Comparison of ENCODE assay signal across 9 mouse cellular contexts in genomic region chr3:61361338-61361737, GRCm38 (mm10). TPM values are rescaled to one million over a fixed set of nuclear protein-coding genes. Genes with fewer than 3 reads are reported as not detected.
DNase-seq lines count a peak whose midpoint lies in the region; ATAC-seq lines count a peak whose summit lies in the region.
"Had no signal": no experiment of that assay in that cellular context is flagged by ENCODE, and none has a peak within 500 bp of the region (broad histone marks: within the 10 kb centered on the region; RNA-seq: fewer than 3 reads in every experiment).

Gene Rap2b (plus strand): TSS chr3:61361638.

- no peak for DNase-seq in heart, embryonic 10.5 days (ENCODE audit: low spot score)
- DNase-seq in heart, postnatal 25 days (ENCODE audit: low spot score), result no peak
- no peak for DNase-seq in neural tube, embryonic 11.5 days (ENCODE audit: low spot score)
- DNase-seq in neural tube, embryonic 10.5 days (ENCODE audit: extremely low spot score, low spot score), result no peak
- DNase-seq in left cerebral cortex, postnatal 10 days (ENCODE audit: extremely low spot score in 1 of 2, low spot score in 2 of 2), result no peak
- no peak for DNase-seq in kidney, postnatal 25 days
- DNase-seq in right cerebral cortex, postnatal 25 days, result no peak
- DNase-seq: right cerebral cortex, adult 18-20 months had no signal

- no peak within 1 kb of the TSS for H3K4me3 ChIP-seq in heart, embryonic 10.5 days
- no peak within 1 kb of the TSS for H3K4me3 ChIP-seq in neural tube, embryonic 11.5 days (ENCODE audit: low read depth, low read length)
- no peak within 1 kb of the TSS for H3K4me3 ChIP-seq in neural tube, embryonic 15.5 days (replicated peaks)

- intact Hi-C loops in heart, postnatal 25 days (cut with DNase I), result loop anchor here (10.0 kb wide), 1 partner anchor 1143 kb away; the partner anchor contains the start of gene Dhx36
- intact Hi-C loops in left cerebral cortex, postnatal 10 days (cut with DNase I), result loop anchor here (5.0 to 10.0 kb wide), 4 partner anchors 84 to 831 kb away; no protein-coding TSS in a partner anchor

- no peaks in the 10 kb centered on the region for H3K27me3 ChIP-seq in heart, embryonic 10.5 days (ENCODE audit: insufficient read depth, poor library complexity, severe bottlenecking)
- H3K27me3 ChIP-seq in neural tube, embryonic 11.5 days (ENCODE audit: control insufficient read depth, insufficient read depth, low read length), result no peaks in the 10 kb centered on the region
- H3K27me3 ChIP-seq in neural tube, embryonic 15.5 days (replicated peaks), result no peaks in the 10 kb centered on the region

- 85% methylated on average over 1 of the region's 1 CpGs for WGBS in heart, embryonic 10.5 days
- WGBS in neural tube, embryonic 11.5 days, result 85% methylated on average over 1 of the region's 1 CpGs
- 92% methylated on average over 1 of the region's 1 CpGs for WGBS in neural tube, embryonic 15.5 days

- H3K36me3 ChIP-seq in heart, embryonic 10.5 days, result no peaks in the 10 kb centered on the region
- no peaks in the 10 kb centered on the region for H3K36me3 ChIP-seq in neural tube, embryonic 11.5 days (ENCODE audit: control insufficient read depth, insufficient read depth, low read length)
- no peaks in the 10 kb centered on the region for H3K36me3 ChIP-seq in neural tube, embryonic 15.5 days

- H3K9ac ChIP-seq in neural tube, embryonic 11.5 days (ENCODE audit: low read length), result no peak within 1 kb of the TSS
- no peak within 1 kb of the TSS for H3K9ac ChIP-seq in neural tube, embryonic 15.5 days (replicated peaks)

- H3K9me3 ChIP-seq in heart, embryonic 10.5 days, result no peaks in the 10 kb centered on the region
- no peaks in the 10 kb centered on the region for H3K9me3 ChIP-seq in neural tube, embryonic 11.5 days (ENCODE audit: control insufficient read depth, low read length)
- no peaks in the 10 kb centered on the region for H3K9me3 ChIP-seq in neural tube, embryonic 15.5 days (replicated peaks)

- no peak within 1 kb of the TSS for H3K4me2 ChIP-seq in neural tube, embryonic 11.5 days (ENCODE audit: low read depth)
- H3K4me2 ChIP-seq in neural tube, embryonic 15.5 days, result peak within 1 kb of the TSS; percentile 96

- ATAC-seq in neural tube, embryonic 11.5 days (ENCODE audit: insufficient read depth, low FRiP score, low TSS enrichment), result no peak
- no peak for ATAC-seq in neural tube, embryonic 15.5 days (ENCODE audit: low FRiP score)

- H3K27ac ChIP-seq in heart, embryonic 10.5 days, result peak within 1 kb of the TSS; percentile 93; the same call in 1 of the 2 replicates
- no peak within 1 kb of the TSS for H3K27ac ChIP-seq in neural tube, embryonic 11.5 days (ENCODE audit: low read depth, low read length)
- H3K27ac ChIP-seq in neural tube, embryonic 15.5 days (replicated peaks), result no peak within 1 kb of the TSS

- peaks cover 3% of the 10 kb centered on the region; the same call in 1 of the 2 replicates for H3K4me1 ChIP-seq in heart, embryonic 10.5 days
- peaks cover 5% of the 10 kb centered on the region; the same call in 1 of the 2 replicates for H3K4me1 ChIP-seq in neural tube, embryonic 11.5 days (ENCODE audit: control insufficient read depth, insufficient read depth, low read length)
- peaks cover 15% of the 10 kb centered on the region for H3K4me1 ChIP-seq in neural tube, embryonic 15.5 days

RNA-seq across cellular contexts. Expression of gene Rap2b, which starts in this region (rescaled TPM):
- polyA plus RNA-seq in heart, embryonic 10.5 days (2016; fragmentation: Nextera tagmentation; extraction: Ambion mirVana), result 6.5 and 6.8 TPM in 2 replicates
- 1 to 10 TPM; 3.4 to 3.6 TPM for total RNA-seq in heart, postnatal 25 days (2021)
- 12.5 and 13.0 TPM in 2 replicates for polyA plus RNA-seq in neural tube, embryonic 11.5 days (2014; fragmentation: Nextera tagmentation; extraction: Ambion mirVana)
- total RNA-seq in left cerebral cortex, postnatal 10 days (2021), result 10 to 100 TPM; 37.3 to 39.3 TPM
- 8.6 and 9.3 TPM in 2 replicates for polyA plus RNA-seq in neural tube, embryonic 15.5 days (2015; fragmentation: Nextera tagmentation; extraction: Ambion mirVana)

Comparison
In these comparisons a context has a peak if more than half of its experiments do, and no peak if none do; other contexts are left out.
1. RNA of gene Rap2b (total RNA-seq): 37.3 to 39.3 TPM in left cerebral cortex, postnatal 10 days; 3.4 to 3.6 TPM in heart, postnatal 25 days; every median in the first group is over 4 times any median in the second.